Mouse (Mus musculus) retina, adult 2 months (tissue): ENCODE measurements around the gene Opalin.
A peak's percentile ranks its signal among the peaks of the same experiment; 100 is the strongest.

Experiments
- DNase-seq: peaks from one replicate; pipeline ENCODE4 v3.0.0-alpha.2; 2012; ENCODE audit warnings: low read depth, low spot score

The Opalin gene

DNA sequence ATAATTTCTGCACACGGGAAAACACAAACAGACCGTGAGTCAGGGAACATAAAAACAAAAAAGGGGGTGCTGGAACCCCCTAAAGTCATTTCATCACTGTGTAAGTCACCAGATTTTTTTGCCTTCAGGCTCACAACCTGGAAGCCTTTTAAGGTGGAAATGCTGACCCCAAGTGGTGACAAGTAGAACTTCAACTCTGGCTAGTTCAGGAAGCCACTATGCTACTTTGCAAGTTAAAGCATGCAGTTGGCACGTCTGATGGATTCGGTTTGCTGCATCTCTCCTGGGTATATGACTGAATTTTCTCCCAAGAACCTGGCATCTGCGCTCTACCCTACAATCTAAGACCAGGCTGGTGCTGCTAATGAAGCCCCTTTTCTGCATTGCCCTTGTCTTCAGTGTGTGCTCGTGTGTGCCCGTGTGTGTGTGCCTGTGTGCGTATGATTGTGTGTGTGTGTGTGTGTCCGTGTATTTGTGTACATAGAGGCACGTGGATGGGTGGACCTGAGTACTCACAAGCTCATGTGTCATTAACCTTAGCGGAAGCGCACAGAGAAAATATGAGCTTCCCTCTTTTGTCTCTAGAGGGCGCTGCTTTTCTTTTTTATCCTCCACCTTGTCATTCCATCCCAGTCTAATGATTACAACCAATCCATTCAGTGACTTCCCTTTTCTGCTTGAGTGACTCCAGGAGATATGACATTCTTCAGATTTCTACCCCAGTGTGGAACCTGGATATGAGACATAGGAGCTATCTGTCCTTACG, 60.8 kb downstream of the Opalin start:
- DNase-seq, result peak; percentile 29

DNA sequence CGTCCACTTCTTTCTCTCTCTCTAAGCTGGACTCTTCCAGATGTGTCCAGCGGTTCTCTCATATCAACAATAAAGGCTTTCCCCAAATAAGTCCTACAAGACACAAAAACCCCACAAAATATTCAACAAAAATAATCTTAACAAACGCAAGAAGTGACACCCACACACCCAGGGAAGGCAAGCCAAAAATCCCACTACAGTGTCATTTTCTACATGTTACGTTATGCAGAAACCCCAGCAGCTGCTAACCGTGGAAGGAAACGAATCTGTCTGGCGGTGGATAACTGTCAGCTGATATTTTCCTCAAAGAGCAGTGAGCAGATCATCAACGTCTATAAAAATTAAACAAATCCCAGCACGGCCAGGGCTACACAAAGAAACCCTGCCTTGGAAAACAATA, 62.9 kb downstream of the Opalin start:
- DNase-seq, result no peak

DNA sequence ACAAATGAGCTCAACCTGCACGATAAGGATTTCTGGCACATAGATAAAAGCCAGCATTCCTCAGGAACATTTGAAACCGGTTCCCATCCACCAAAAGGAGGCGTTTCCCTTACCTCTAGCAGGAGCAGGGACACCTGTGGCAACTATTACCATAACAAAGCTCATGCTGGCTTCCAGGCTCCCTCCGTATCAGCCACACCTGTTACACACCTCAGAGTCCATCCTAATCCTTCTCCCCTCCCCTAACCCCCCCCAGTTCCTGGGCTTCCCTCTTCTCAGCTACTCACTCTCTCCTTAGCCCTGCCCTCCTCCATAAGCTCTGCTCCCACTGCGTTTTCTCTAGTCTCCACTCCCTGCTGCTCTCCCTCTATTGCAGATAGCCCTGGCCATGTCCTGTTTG, 63.3 kb downstream of the Opalin start:
- no peak for DNase-seq
